ENCODE assay signal across 16 mouse cellular contexts in the genomic region with DNA sequence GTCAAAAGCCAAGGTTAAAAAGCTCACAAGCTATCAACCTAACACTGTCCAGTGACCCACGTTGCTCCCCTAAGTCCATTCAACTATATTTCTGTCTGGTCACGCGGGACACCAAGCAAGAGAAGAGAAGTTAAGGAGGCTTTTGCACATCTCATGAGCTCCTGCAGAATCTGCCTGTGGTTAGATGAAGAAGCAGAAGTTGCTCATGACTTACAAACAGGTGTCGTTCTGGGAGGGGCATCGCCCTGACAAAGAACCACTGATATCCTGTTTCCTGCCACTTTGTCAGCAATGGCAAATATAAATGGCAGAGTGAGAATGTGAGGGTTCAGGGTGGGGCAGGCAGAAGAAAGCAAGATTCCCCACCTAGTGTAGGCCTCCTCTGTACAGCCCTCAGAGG. TPM values are rescaled to one million over a fixed set of nuclear protein-coding genes. Genes with fewer than 3 reads are reported as not detected.
DNase-seq lines count a peak whose midpoint lies in the region; ATAC-seq and TF ChIP-seq lines count a peak whose summit lies in the region.
"Had no signal": no experiment of that assay in that cellular context is flagged by ENCODE, and none has a peak within 500 bp of the region (broad histone marks: within the 10 kb centered on the region; RNA-seq: fewer than 3 reads in every experiment).

No protein-coding gene starts in this region.

- no peak overlapping the region for H3K9ac ChIP-seq in heart, embryonic 16.5 days (ENCODE audit: low read length)
- H3K9ac ChIP-seq in midbrain, embryonic 15.5 days, result no peak overlapping the region
- no peak overlapping the region for H3K9ac ChIP-seq in hindbrain, postnatal 0 days (replicated peaks; ENCODE audit: low read length)
- H3K9ac ChIP-seq: forebrain, postnatal 0 days; hindbrain, embryonic 13.5 days; liver, embryonic 14.5 days; neural tube, embryonic 15.5 days had no signal

- H3K4me2 ChIP-seq in heart, embryonic 16.5 days (ENCODE audit: low read depth, low read length), result no peak overlapping the region; the same call in 1 of the 2 replicates
- no peak overlapping the region for H3K4me2 ChIP-seq in midbrain, embryonic 15.5 days
- no peak overlapping the region for H3K4me2 ChIP-seq in hindbrain, postnatal 0 days (ENCODE audit: low read depth, low read length)
- H3K4me2 ChIP-seq: hindbrain, embryonic 13.5 days; midbrain, embryonic 11.5 days; neural tube, embryonic 15.5 days had no signal

- no peak for TF ChIP-seq CTCF in bone marrow, adult 2 months (IDR thresholded peaks at IDR 0.05; ENCODE audit: control insufficient read depth, insufficient read depth, low read length)
- no peak for TF ChIP-seq CTCF in hindbrain, postnatal 0 days (IDR thresholded peaks at IDR 0.05; ENCODE audit: low read depth)

- no peaks in the 10 kb centered on the region for H3K27me3 ChIP-seq in heart, embryonic 16.5 days (ENCODE audit: control insufficient read depth, insufficient read depth, low read length)
- H3K27me3 ChIP-seq in midbrain, embryonic 15.5 days (replicated peaks), result no peaks in the 10 kb centered on the region
- H3K27me3 ChIP-seq in hindbrain, postnatal 0 days (ENCODE audit: insufficient read depth, low read length), result no peaks in the 10 kb centered on the region
- H3K27me3 ChIP-seq: hindbrain, embryonic 13.5 days; neural tube, embryonic 15.5 days had no signal

- H3K9me3 ChIP-seq in heart, embryonic 16.5 days (replicated peaks; ENCODE audit: control insufficient read depth, low read length), result no peaks in the 10 kb centered on the region
- no peaks in the 10 kb centered on the region for H3K9me3 ChIP-seq in midbrain, embryonic 15.5 days
- H3K9me3 ChIP-seq in hindbrain, postnatal 0 days (ENCODE audit: low read length), result no peaks in the 10 kb centered on the region
- H3K9me3 ChIP-seq: hindbrain, embryonic 13.5 days; neural tube, embryonic 15.5 days had no signal

- no peaks in the 10 kb centered on the region for H3K36me3 ChIP-seq in heart, embryonic 16.5 days (ENCODE audit: control insufficient read depth, insufficient read depth)
- no peaks in the 10 kb centered on the region for H3K36me3 ChIP-seq in midbrain, embryonic 15.5 days (replicated peaks)
- H3K36me3 ChIP-seq in hindbrain, postnatal 0 days (ENCODE audit: insufficient read depth, low read length), result no peaks in the 10 kb centered on the region
- H3K36me3 ChIP-seq: hindbrain, embryonic 13.5 days; neural tube, embryonic 15.5 days had no signal

- H3K4me3 ChIP-seq in heart, embryonic 16.5 days (ENCODE audit: low read length), result no peak overlapping the region
- H3K4me3 ChIP-seq in bone marrow, adult 2 months (replicated peaks; ENCODE audit: control insufficient read depth, low read depth, low read length), result no peak overlapping the region
- H3K4me3 ChIP-seq in midbrain, embryonic 15.5 days, result no peak overlapping the region
- H3K4me3 ChIP-seq in hindbrain, postnatal 0 days (ENCODE audit: low read length), result no peak overlapping the region
- H3K4me3 ChIP-seq: hindbrain, embryonic 13.5 days; neural tube, embryonic 15.5 days had no signal

- ATAC-seq in heart, embryonic 16.5 days (replicated peaks; ENCODE audit: extremely low read depth, insufficient read depth, low FRiP score), result peak; percentile 61
- peak; percentile 95 for ATAC-seq in neutrophil, adult 5-6 weeks (ENCODE audit: extremely low read depth, insufficient number of reproducible peaks, low FRiP score, poor library complexity, severe bottlenecking)
- no peak for ATAC-seq in midbrain, embryonic 15.5 days (replicated peaks)
- ATAC-seq in hindbrain, postnatal 0 days, result no peak
- ATAC-seq: forebrain, postnatal 0 days had no signal

- H3K4me1 ChIP-seq in heart, embryonic 16.5 days (ENCODE audit: control insufficient read depth, insufficient read depth, low read length), result no peaks in the 10 kb centered on the region
- H3K4me1 ChIP-seq in bone marrow, adult 2 months (ENCODE audit: control insufficient read depth, insufficient read depth, low read length), result peaks cover 13% of the 10 kb centered on the region
- H3K4me1 ChIP-seq in midbrain, embryonic 15.5 days, result no peaks in the 10 kb centered on the region
- no peaks in the 10 kb centered on the region for H3K4me1 ChIP-seq in hindbrain, postnatal 0 days (ENCODE audit: insufficient read depth, low read length)
- H3K4me1 ChIP-seq: hindbrain, embryonic 13.5 days; neural tube, embryonic 15.5 days had no signal

- intact Hi-C loops in heart, postnatal 14 days (cut with DNase I), result no loop called here

- H3K27ac ChIP-seq in heart, embryonic 16.5 days (ENCODE audit: low read length), result peak overlapping the region; percentile 67
- peak overlapping the region; percentile 94 for H3K27ac ChIP-seq in bone marrow, adult 2 months (ENCODE audit: control insufficient read depth, insufficient read depth, low read depth, low read length, poor library complexity)
- no peak overlapping the region for H3K27ac ChIP-seq in midbrain, embryonic 15.5 days
- no peak overlapping the region for H3K27ac ChIP-seq in hindbrain, postnatal 0 days
- H3K27ac ChIP-seq: hindbrain, embryonic 13.5 days; liver, embryonic 14.5 days; neural tube, embryonic 15.5 days had no signal

- no peak for DNase-seq in heart, postnatal 14 days
- peak; percentile 86 for DNase-seq in thymus, postnatal 25 days
- no peak for DNase-seq in adrenal gland, postnatal 14 days
- no peak for DNase-seq in hindbrain, postnatal 0 days (ENCODE audit: low spot score)
- DNase-seq: cerebellum, postnatal 14 days; forebrain, postnatal 0 days; kidney, postnatal 10 days; right cerebral cortex, postnatal 4 days had no signal

- TF ChIP-seq POLR2A in bone marrow, adult 2 months (IDR thresholded peaks at IDR 0.05; ENCODE audit: borderline replicate concordance, control insufficient read depth, low read depth, low read length), result no peak

- 68% methylated on average over 5 of the region's 5 CpGs for WGBS in heart, embryonic 16.5 days
- 4% methylated on average over 5 of the region's 5 CpGs for WGBS in bone marrow, adult 2 months
- whole genome bisulfite sequencing in midbrain, embryonic 15.5 days, result 91% methylated on average over 5 of the region's 5 CpGs
- 86% methylated on average over 5 of the region's 5 CpGs for WGBS in hindbrain, postnatal 0 days

RNA-seq across cellular contexts. Expression of gene Lrrc8d, which starts 57.3 kb away (rescaled TPM):
- 8.3 and 9.6 TPM in 2 replicates for polyA plus RNA-seq in heart, embryonic 16.5 days (2015; fragmentation: Nextera tagmentation; extraction: Ambion mirVana)
- total RNA-seq in heart, postnatal 14 days (2021), result 10 to 100 TPM; 11.6 to 14.9 TPM
- polyA plus RNA-seq in bone marrow, adult 2 months (2011; ENCODE audit: insufficient read depth, insufficient read length, low replicate concordance, missing spikeins), result 11.8 and 20.5 TPM in 2 replicates
- 42.0 and 43.2 TPM in 2 replicates for total RNA-seq in neutrophil, adult 5-6 weeks (2017)
- 85.6 and 87.9 TPM in 2 replicates for total RNA-seq in adrenal gland, postnatal 14 days (2021)
- 32.5 and 37.1 TPM in 2 replicates for polyA plus RNA-seq in midbrain, embryonic 15.5 days (2015; fragmentation: Nextera tagmentation; extraction: Ambion mirVana)
- 11.7 and 14.2 TPM in 2 replicates for total RNA-seq in hindbrain, postnatal 0 days (2014; rRNA removed)
- 27.6 and 27.7 TPM in 2 replicates for polyA plus RNA-seq in hindbrain, postnatal 0 days (2015; fragmentation: Nextera tagmentation; extraction: Ambion mirVana)

Comparison
In these comparisons a context has a peak if more than half of its experiments do, and no peak if none do; other contexts are left out.
1. ATAC-seq: peak in heart, embryonic 16.5 days (single experiment) and neutrophil, adult 5-6 weeks (single experiment); none in midbrain, embryonic 15.5 days (single experiment) and hindbrain, postnatal 0 days (single experiment).
2. H3K27ac ChIP-seq: peak in heart, embryonic 16.5 days (single experiment) and bone marrow, adult 2 months (single experiment); none in midbrain, embryonic 15.5 days (single experiment) and hindbrain, postnatal 0 days (single experiment).